Mouse (Mus musculus): ENCODE results near the gene 2610002M06Rik. TPM values are rescaled to one million over a fixed set of nuclear protein-coding genes. Genes with fewer than 3 reads are reported as not detected.

The 2610002M06Rik gene
- total RNA-seq (2021) = 10 to 100 TPM; 32.0 to 38.0 TPM
- long read RNA-seq, full-length matches to known transcripts = 17 of 23 reads
- long read RNA-seq, partial matches to known transcripts = 3 of 23 reads
- long read RNA-seq, other reads (novel, unspliced or antisense) = 3 of 23 reads

- DNase-seq (ENCODE audit: low spot score in 2 of 2) = peak; percentile 80 to 84
These were observed at the start of gene 2610002M06Rik for GRCm38 (mm10) chrX:107816218-107816554. Gene 2610002M06Rik (minus strand): TSS chrX:107816334.

GRCm38 (mm10) chrX:107858165-107858564 is 42.0 kb upstream of the 2610002M06Rik start:
- no peak for DNase-seq (ENCODE audit: low spot score in 2 of 2)

DNA sequence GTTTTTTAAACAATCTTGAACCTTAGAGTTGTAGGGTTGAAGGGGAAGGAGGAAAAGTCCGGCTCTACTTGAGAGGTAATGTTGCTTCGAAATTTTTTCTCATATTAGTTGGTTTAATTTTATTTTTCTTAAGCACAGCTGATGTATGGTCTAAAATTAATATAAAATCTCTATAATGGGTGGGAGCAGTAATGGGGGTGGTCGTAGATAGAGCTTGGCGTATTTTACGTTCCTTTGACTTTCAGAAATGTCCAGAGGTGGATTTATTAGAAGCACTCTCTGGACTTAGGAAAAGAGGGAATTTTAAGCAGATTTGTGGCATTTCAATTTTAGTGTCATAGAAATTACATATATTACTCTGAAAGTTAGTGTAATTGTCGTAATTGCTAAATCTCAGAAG is 592 bp upstream of the 2610002M06Rik start:
- DNase-seq (ENCODE audit: low spot score in 2 of 2) = no peak

- peak in 1 of 2 experiments; percentile 23 for DNase-seq (ENCODE audit: low spot score in 2 of 2)
These were observed 474 bp downstream of the 2610002M06Rik start for GRCm38 (mm10) chrX:107815502-107816217.

DNA sequence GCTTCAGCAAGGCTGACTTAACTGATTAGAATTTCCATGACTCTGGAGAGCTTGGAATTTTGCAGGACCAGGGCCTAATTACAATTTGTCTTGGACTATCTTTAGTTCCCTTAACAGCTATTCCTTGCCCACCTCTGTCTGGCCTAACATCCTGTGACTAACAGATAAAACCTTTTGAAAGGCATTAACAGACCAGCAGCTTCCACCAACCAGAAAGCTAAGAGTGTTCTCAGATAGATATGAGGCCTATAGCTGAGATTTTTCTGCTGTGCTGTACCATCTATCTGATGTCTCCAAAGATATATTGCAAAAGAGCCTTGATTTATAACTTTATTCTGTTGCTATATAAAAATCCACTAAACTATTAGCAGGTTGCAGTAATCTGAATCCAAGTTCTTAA is 4.0 kb downstream of the 2610002M06Rik start:
- no peak for DNase-seq (ENCODE audit: low spot score in 2 of 2)

DNA sequence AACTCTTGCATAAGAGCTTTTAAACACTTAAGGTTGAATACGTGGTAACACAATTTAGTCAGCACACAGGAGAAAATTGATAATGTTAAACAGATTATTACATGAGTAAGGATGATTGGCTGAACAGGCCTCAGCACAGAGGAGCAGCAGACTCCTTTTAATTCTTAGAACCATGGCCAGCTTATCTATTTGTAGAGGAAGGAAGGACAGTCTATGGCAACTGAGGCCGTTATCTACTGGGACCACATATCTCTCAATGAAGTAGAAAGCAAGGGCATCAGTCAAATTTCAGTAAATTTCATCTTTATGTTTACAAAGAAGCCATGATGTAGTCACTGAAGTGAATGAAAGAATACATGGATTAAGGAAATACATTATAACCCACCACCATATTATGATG is 19.2 kb downstream of the 2610002M06Rik start:
- DNase-seq (ENCODE audit: low spot score in 2 of 2) = no peak

DNA sequence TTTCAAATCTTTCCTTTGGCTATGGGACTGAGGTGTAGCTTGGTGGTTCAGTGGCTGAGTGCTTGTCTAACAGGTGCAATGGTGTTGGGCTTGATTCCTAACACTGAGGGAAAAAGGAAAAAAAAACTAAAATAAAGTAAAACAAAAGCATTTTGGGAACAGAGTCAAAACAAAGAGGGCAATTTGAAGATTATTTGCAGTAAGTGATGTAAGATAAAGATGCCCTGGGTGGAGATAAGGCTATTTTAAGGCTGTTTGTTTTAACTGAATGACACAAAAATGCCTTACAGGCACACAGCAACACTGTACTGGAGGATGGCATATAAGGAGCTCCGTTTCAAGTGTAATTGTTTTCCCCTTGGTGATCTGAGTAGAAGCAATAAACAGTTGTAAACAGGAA is 20.3 kb downstream of the 2610002M06Rik start:
- no peak for DNase-seq (ENCODE audit: low spot score in 2 of 2)

DNA sequence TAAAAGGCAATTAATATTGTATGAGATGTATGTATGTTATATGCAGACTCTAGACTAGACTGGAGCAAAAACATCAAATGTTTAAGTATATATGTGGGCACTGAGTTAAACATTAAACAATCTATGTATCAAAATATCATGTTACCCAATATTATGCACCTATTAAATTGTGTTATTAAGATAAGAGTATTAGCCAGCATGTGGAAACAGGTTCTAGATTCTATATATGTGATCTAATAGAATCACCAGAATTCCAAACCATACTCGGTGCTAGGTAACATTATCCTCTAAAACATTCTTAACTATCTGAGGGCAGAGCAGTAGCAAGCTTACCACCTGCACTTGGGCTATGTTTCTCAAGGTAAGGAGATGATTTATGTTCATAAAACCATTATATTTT is 23.8 kb downstream of the 2610002M06Rik start, which contains the start of gene Tent5d:
Gene Tent5d (plus strand): TSS at position 301 of the 400 bp plus-strand sequence.
- DNase-seq (ENCODE audit: low spot score in 2 of 2) = no peak

DNA sequence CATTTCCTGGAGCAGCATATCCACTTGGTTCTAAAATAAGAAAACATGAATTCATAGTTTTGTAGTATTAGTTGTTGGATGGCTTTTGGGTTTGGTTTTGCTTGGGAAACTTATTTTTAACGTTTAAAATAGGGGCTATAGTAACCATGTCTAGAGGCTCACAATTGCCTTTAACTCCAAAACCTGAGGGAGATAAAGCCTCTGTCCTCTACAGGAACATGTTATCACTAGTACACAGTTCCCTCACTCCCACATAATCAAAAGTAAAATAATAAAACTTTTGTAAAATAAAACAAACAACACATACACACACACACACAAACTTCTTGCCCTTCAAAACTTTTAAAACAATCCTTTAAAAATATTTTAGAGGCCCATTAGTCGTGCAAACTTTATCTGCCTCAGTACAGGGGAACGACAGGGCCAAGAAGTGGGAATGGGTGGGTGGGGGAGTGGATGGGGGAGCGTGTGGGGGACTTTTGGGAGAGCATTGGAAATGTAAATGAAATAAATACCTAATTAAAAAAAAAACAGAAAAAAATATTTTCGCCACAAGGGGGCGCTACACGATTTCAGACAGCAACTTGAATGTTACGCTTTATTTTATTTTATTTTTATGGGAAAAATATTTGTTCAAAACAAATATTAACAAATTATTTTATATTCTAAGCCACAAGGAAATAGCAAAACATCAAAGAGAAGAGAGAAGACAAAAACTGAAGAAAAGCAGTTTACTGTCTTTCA is 25.2 kb downstream of the 2610002M06Rik start:
- DNase-seq (ENCODE audit: low spot score in 2 of 2) = no peak

DNA sequence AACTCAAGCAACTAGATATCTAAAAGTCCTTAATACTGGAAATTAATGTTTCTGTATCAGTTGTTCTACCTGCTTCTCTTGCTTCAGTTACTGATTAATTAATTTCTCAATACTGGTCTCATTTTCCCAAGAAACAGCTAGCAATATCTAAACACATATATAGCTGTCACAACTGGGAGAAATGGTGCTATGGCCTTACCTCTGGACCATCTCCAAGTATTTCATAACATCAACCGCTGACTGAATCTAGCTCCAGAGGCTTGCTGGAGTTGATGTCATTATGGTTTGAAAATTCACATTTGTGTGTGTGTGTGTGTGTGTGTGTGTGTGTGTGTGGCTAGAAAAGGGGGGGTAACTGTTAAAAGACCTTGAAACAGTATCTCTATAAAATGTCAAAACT is 26.0 kb downstream of the 2610002M06Rik start:
- DNase-seq (ENCODE audit: low spot score in 2 of 2) = no peak

DNA sequence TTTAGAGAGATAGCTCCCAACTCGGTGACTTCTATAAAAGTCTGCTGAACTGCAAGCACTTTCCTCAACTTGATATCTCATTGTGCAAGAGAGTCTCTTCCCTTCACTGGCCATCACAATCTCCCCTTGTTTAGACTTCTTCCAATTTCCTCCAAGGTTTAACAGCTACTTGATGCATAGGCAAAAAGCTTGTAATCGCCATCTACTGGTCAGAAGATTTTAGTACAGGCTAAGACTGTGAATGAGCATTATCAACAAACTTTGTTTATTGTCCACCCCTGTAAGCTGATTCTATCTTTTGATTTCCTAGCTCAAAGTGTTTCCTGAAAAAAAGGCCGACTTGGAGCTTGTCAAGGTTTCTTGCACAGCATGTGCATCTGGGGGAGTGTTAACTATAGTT is 48.2 kb downstream of the 2610002M06Rik start:
- no peak for DNase-seq (ENCODE audit: low spot score in 2 of 2)

Other genes with a start within 250 kb of the 2610002M06Rik start
- gene Tbx22, start 148.4 kb downstream of the 2610002M06Rik start, total RNA-seq (2021) = not detected
- gene Tent5d, start 23.7 kb downstream of the 2610002M06Rik start, total RNA-seq (2021) = not detected
- not detected for gene Gm732, start 132.1 kb upstream of the 2610002M06Rik start, total RNA-seq (2021)

Data from layer of hippocampus, postnatal 10 days (tissue).